Mouse (Mus musculus) left cerebral cortex, postnatal 10 days (tissue): ENCODE measurements at regions not wholly inside any gene's neighbourhood (a gene's known extent, or its start where the extent isn't known, plus 50 kb on each side); places are given as distances from the start of the nearest gene placed in this dataset.

Experiments
- DNase-seq, 2 experiments: peaks; one replicate each; pipeline ENCODE4 v3.0.0; 2021 to 2022; ENCODE audit warnings: low spot score in 2 of 2, mixed read lengths in 1 of 2; ENCODE audit errors: extremely low spot score in 1 of 2
- intact Hi-C: fragments of 180-260 bp; cut with DNase I; formaldehyde crosslinking; loops from one replicate; pipeline ENCODE4 v1.15.1; 2025

- DNase-seq: no peak
- intact Hi-C loops: no loop called here
These were observed 336.4 kb downstream of the Tcerg1l start for GRCm38 (mm10) chr7:138061116-138061515.

GRCm38 (mm10) chr7:138066921-138067320 is 330.6 kb downstream of the Tcerg1l start:
- intact Hi-C loops: no loop called here
- DNase-seq: no peak

GRCm38 (mm10) chr7:138075231-138075630 is 322.3 kb downstream of the Tcerg1l start:
- DNase-seq: no peak
- intact Hi-C loops: no loop called here

GRCm38 (mm10) chr7:138083980-138084379 is 313.6 kb downstream of the Tcerg1l start:
- DNase-seq: peak; percentile 64 to 83
- intact Hi-C loops: loop anchor here (10.0 kb wide), 1 partner anchor 599 kb away; no protein-coding TSS in a partner anchor

GRCm38 (mm10) chr7:138107471-138108210 is 289.9 kb downstream of the Tcerg1l start:
- intact Hi-C loops: no loop called here
- no peak for DNase-seq

- intact Hi-C loops: no loop called here
- no peak for DNase-seq
These were observed 276.0 kb downstream of the Tcerg1l start for GRCm38 (mm10) chr7:138121497-138121896.

GRCm38 (mm10) chr7:138129701-138130100 is 267.8 kb downstream of the Tcerg1l start:
- no peak for DNase-seq
- intact Hi-C loops: no loop called here

- intact Hi-C loops: no loop called here
- no peak for DNase-seq
These were observed 264.1 kb downstream of the Tcerg1l start for GRCm38 (mm10) chr7:138133427-138133826.

GRCm38 (mm10) chr7:138137934-138138333 is 259.6 kb downstream of the Tcerg1l start:
- intact Hi-C loops: no loop called here

GRCm38 (mm10) chr7:138139766-138140165 is 257.8 kb downstream of the Tcerg1l start:
- intact Hi-C loops: no loop called here
- DNase-seq: no peak

More at GRCm38 (mm10) chr7:138137934-138138333, 259.6 kb downstream of the Tcerg1l start:
- DNase-seq: no peak

GRCm38 (mm10) chr7:138149496-138149895 is 248.0 kb downstream of the Tcerg1l start:
- intact Hi-C loops: no loop called here

GRCm38 (mm10) chr7:138153455-138154167 is 243.9 kb downstream of the Tcerg1l start:
- no peak for DNase-seq

More at GRCm38 (mm10) chr7:138149496-138149895, 248.0 kb downstream of the Tcerg1l start:
- no peak for DNase-seq

More at GRCm38 (mm10) chr7:138153455-138154167, 243.9 kb downstream of the Tcerg1l start:
- intact Hi-C loops: no loop called here
